Mouse (Mus musculus) testis, adult 2 months (tissue): ENCODE data around the gene Fat3. TPM values are rescaled to one million over a fixed set of nuclear protein-coding genes. Genes with fewer than 3 reads are reported as not detected.

Experiments used
- H3K27ac ChIP-seq: fragments of 200-500 bp; 2 replicates; pipeline ENCODE4 v1.5.1; 2012; ENCODE audit warnings: low read depth, low read length; ENCODE audit not compliant: control insufficient read depth, insufficient read depth
- H3K27me3 ChIP-seq: fragments of 200-500 bp; 2 replicates; pipeline ENCODE4 v1.6.1; 2012; ENCODE audit warnings: mild to moderate bottlenecking, low read length, moderate library complexity; ENCODE audit not compliant: control insufficient read depth, insufficient read depth
- H3K36me3 ChIP-seq: fragments of 200-500 bp; 2 replicates; pipeline ENCODE4 v1.6.1; 2012; ENCODE audit warnings: mild to moderate bottlenecking, low read length; ENCODE audit not compliant: control insufficient read depth, insufficient read depth
- H3K4me1 ChIP-seq: fragments of 200-500 bp; 2 replicates; pipeline ENCODE4 v1.6.1; 2012; ENCODE audit warnings: low read length; ENCODE audit not compliant: control insufficient read depth, insufficient read depth
- H3K4me3 ChIP-seq: fragments of 200-500 bp; 2 replicates; pipeline ENCODE4 v1.5.1; 2012; ENCODE audit warnings: low read depth, mild to moderate bottlenecking, low read length, moderate library complexity, mixed read lengths; ENCODE audit not compliant: control insufficient read depth
- CTCF ChIP-seq: fragments of 200-500 bp; IDR thresholded peaks from 2 replicates; pipeline ENCODE4 v1.5.1; 2012; ENCODE audit warnings: low read depth, mild to moderate bottlenecking, inconsistent platforms, low read length, moderate library complexity; ENCODE audit not compliant: control insufficient read depth, insufficient read depth, insufficient replicate concordance
- POLR2A ChIP-seq: fragments of 200-500 bp; IDR thresholded peaks from 2 replicates; pipeline ENCODE4 v1.6.1; 2012; ENCODE audit warnings: low read depth, mild to moderate bottlenecking, inconsistent platforms, low read length, moderate library complexity; ENCODE audit not compliant: control insufficient read depth
- polyA plus RNA-seq: library from polyadenylated mRNA; depleted of rRNA; stranded (reverse); fragments of >200 nt; gene quantifications from 2 replicates; pipeline ENCODE4 v1.2.3, GENCODE M21; 2012

Fat3 gene
- polyA plus RNA-seq, 1 experiment, result 1.7 TPM

DNA sequence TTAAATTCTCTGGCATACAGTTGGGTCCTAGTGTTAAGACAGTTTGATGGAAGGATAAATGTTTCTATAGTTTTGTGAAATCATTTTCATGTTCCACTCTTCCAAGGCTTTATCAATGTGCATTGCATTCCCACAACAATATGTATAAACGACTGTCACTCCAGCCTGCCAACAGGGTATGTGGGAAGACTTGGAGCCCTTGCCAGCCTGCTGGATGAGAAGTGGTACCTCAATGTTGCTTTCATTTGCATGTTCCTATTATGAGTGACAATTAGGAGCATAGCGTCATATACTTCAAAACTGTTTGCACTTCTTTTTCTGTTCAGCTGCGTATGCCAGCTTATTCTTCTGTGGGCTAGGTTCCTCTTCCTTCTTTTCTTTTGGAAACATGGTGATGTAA lies 489.7 kb downstream of the Fat3 start:
- no peak overlapping the region for H3K27ac ChIP-seq
- no peak overlapping the region for H3K4me3 ChIP-seq
- TF ChIP-seq CTCF, result no peak
- no peak for TF ChIP-seq POLR2A
- H3K27me3 ChIP-seq, result no peaks in the 10 kb centered on the region
- no peaks in the 10 kb centered on the region for H3K36me3 ChIP-seq
- H3K4me1 ChIP-seq, result no peaks in the 10 kb centered on the region

GRCm38 (mm10) chr9:16007516-16007915 lies 493.6 kb downstream of the Fat3 start:
- Histone ChIP-seq H3K27ac (no peak overlapping the region), H3K27me3 (no peaks in the 10 kb centered on the region), H3K36me3 (no peaks in the 10 kb centered on the region), H3K4me1 (no peaks in the 10 kb centered on the region), H3K4me3 (no peak overlapping the region)
- TF ChIP-seq POLR2A (no peak), CTCF (no peak)

GRCm38 (mm10) chr9:16002991-16003390 lies 498.1 kb downstream of the Fat3 start:
- Histone ChIP-seq H3K27ac (no peak overlapping the region), H3K4me1 (no peaks in the 10 kb centered on the region), H3K36me3 (no peaks in the 10 kb centered on the region), H3K27me3 (no peaks in the 10 kb centered on the region), H3K4me3 (no peak overlapping the region)
- TF ChIP-seq POLR2A (no peak), CTCF (no peak)

- Histone ChIP-seq H3K4me3 (no peak overlapping the region), H3K27ac (no peak overlapping the region), H3K4me1 (no peaks in the 10 kb centered on the region), H3K36me3 (no peaks in the 10 kb centered on the region), H3K27me3 (no peaks in the 10 kb centered on the region)
- TF ChIP-seq CTCF (no peak), POLR2A (no peak)
Observed at GRCm38 (mm10) chr9:15994762-15995161, 506.3 kb downstream of the Fat3 start.

GRCm38 (mm10) chr9:15994177-15994576 lies 506.9 kb downstream of the Fat3 start:
- H3K4me3 ChIP-seq, result no peak overlapping the region
- H3K36me3 ChIP-seq, result no peaks in the 10 kb centered on the region
- no peak overlapping the region for H3K27ac ChIP-seq
- no peaks in the 10 kb centered on the region for H3K4me1 ChIP-seq
- H3K27me3 ChIP-seq, result no peaks in the 10 kb centered on the region
- TF ChIP-seq POLR2A (no peak), CTCF (no peak)

DNA sequence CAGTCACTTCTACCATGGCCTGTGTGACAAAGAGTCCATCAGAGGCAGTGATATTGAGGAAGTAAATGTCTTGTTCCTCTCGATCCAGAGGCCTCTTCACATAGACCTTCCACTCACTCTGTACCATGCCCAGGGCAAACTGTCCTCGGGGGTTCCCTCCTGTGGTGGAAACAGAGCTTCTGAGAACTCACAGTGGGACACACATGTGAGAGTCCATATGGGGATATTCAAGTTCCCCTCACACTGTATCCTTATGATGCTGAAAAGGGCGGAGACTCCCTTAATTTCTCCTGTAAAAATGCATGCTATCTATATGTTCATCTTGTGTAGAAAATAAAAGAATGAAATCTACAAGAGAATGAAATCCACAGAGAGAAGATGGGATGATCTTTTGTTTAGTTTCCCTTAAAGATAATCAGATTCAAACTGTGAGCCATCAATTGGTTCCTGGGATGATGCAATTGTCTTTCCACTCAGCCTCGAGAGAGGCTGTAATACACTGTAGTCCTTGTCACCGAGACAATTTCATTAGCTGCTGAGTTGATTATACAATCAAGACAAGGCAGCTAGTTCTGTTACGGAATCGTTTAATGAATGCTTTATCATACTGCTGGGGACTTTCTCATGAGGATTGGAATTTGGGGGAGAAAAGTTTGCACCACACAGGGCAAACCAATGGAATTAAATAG lies 508.8 kb downstream of the Fat3 start:
- no peak overlapping the region for H3K27ac ChIP-seq
- H3K27me3 ChIP-seq, result no peaks in the 10 kb centered on the region
- H3K4me1 ChIP-seq, result no peaks in the 10 kb centered on the region
- no peaks in the 10 kb centered on the region for H3K36me3 ChIP-seq
- TF ChIP-seq CTCF, result no peak
- TF ChIP-seq POLR2A, result no peak
- no peak overlapping the region for H3K4me3 ChIP-seq

GRCm38 (mm10) chr9:15978317-15978716 lies 522.8 kb downstream of the Fat3 start:
- Histone ChIP-seq H3K27ac (no peak overlapping the region), H3K4me1 (peaks cover 5% of the 10 kb centered on the region)
- TF ChIP-seq POLR2A (no peak), CTCF (no peak)

GRCm38 (mm10) chr9:15976959-15977663 lies 524.0 kb downstream of the Fat3 start:
- no peak overlapping the region for H3K27ac ChIP-seq
- H3K36me3 ChIP-seq, result no peaks in the 10 kb centered on the region
- H3K4me1 ChIP-seq, result peaks cover 5% of the 10 kb centered on the region
- H3K27me3 ChIP-seq, result no peaks in the 10 kb centered on the region
- TF ChIP-seq CTCF (no peak), POLR2A (no peak)
- no peak overlapping the region for H3K4me3 ChIP-seq

More at GRCm38 (mm10) chr9:15978317-15978716, 522.8 kb downstream of the Fat3 start:
- peak overlapping the region; percentile 2; the same call in 1 of the 2 replicates for H3K4me3 ChIP-seq
- H3K27me3 ChIP-seq, result no peaks in the 10 kb centered on the region
- H3K36me3 ChIP-seq, result no peaks in the 10 kb centered on the region
